In the genomic region with DNA sequence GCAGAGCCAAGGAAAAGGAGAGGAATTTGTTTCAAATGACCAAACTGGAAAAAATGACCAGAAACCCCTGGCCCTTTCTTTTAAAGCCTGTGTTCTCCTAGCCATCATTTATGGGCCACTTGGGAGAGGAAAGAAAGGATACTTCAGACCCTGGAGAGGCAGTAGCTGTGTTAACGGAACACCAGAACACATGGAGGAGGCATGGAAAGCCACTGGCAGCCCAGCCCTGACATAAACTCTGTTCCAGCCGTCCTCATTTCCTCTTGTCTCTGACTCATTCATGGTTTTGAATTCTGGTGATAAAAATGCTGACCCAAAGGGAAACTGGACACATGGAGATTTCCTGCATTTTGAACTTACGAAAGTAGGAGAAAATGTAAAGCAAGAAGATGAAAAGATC, we compare ENCODE assay signal across 17 mouse cellular contexts.
DNase-seq lines count a peak whose midpoint lies in the region; ATAC-seq and TF ChIP-seq lines count a peak whose summit lies in the region.
"Had no signal": no experiment of that assay in that cellular context is flagged by ENCODE, and none has a peak within 500 bp of the region (broad histone marks: within the 10 kb centered on the region; RNA-seq: fewer than 3 reads in every experiment).

No protein-coding gene starts in this region.

- no peak overlapping the region for H3K4me2 ChIP-seq in heart, embryonic 12.5 days
- H3K4me2 ChIP-seq in lung, postnatal 0 days (replicated peaks; ENCODE audit: low read depth, low read length): no peak overlapping the region
- H3K4me2 ChIP-seq: embryonic facial prominence, embryonic 12.5 days; limb, embryonic 13.5 days; lung, embryonic 15.5 days; neural tube, embryonic 12.5 days had no signal

- H3K4me1 ChIP-seq in heart, embryonic 12.5 days (replicated peaks): no peaks in the 10 kb centered on the region
- no peaks in the 10 kb centered on the region for H3K4me1 ChIP-seq in lung, postnatal 0 days (ENCODE audit: insufficient read depth, low read depth, low read length)
- H3K4me1 ChIP-seq: embryonic facial prominence, embryonic 12.5 days; limb, embryonic 13.5 days; lung, embryonic 15.5 days; neural tube, embryonic 12.5 days had no signal

- no peaks in the 10 kb centered on the region for H3K27me3 ChIP-seq in heart, embryonic 12.5 days (replicated peaks)
- no peaks in the 10 kb centered on the region for H3K27me3 ChIP-seq in lung, postnatal 0 days (replicated peaks; ENCODE audit: insufficient read depth, low read length)
- H3K27me3 ChIP-seq: CH12.LX; embryonic facial prominence, embryonic 12.5 days; limb, embryonic 13.5 days; lung, embryonic 15.5 days; neural tube, embryonic 12.5 days had no signal

- no peak for TF ChIP-seq EP300 in lung, postnatal 0 days (IDR thresholded peaks at IDR 0.05)

- no peak overlapping the region for H3K9ac ChIP-seq in heart, embryonic 12.5 days
- H3K9ac ChIP-seq in lung, postnatal 0 days (replicated peaks; ENCODE audit: low read depth): no peak overlapping the region
- H3K9ac ChIP-seq: embryonic facial prominence, embryonic 12.5 days; limb, embryonic 13.5 days; lung, embryonic 15.5 days; neural tube, embryonic 12.5 days had no signal

- peaks cover 5% of the 10 kb centered on the region; the same call in 1 of the 2 replicates for H3K36me3 ChIP-seq in heart, embryonic 12.5 days
- H3K36me3 ChIP-seq in lung, postnatal 0 days (ENCODE audit: insufficient read depth, low read length): no peaks in the 10 kb centered on the region
- H3K36me3 ChIP-seq: embryonic facial prominence, embryonic 12.5 days; limb, embryonic 13.5 days; lung, embryonic 15.5 days; neural tube, embryonic 12.5 days had no signal

- H3K9me3 ChIP-seq in heart, embryonic 12.5 days (replicated peaks): peaks cover 16% of the 10 kb centered on the region
- no peaks in the 10 kb centered on the region for H3K9me3 ChIP-seq in lung, postnatal 0 days (ENCODE audit: low read length)

- H3K4me3 ChIP-seq in heart, embryonic 12.5 days: no peak overlapping the region
- H3K4me3 ChIP-seq in lung, postnatal 0 days (ENCODE audit: low read depth, low read length): no peak overlapping the region
- H3K4me3 ChIP-seq in left cerebral cortex, adult 2 months: no peak overlapping the region
- H3K4me3 ChIP-seq: embryonic facial prominence, embryonic 12.5 days; limb, embryonic 13.5 days; lung, embryonic 15.5 days; neural tube, embryonic 12.5 days had no signal

- intact Hi-C loops in heart, postnatal 10 days (cut with DNase I): no loop called here
- intact Hi-C loops in left cerebral cortex, adult 2 months (cut with DNase I): no loop called here

- peak; percentile 17 to 25 for DNase-seq in heart, postnatal 10 days
- peak; percentile 4 for DNase-seq in lung, postnatal 10 days
- DNase-seq in lung, postnatal 0 days (ENCODE audit: low spot score): no peak
- peak; percentile 57 for DNase-seq in fibroblast of lung, adult 2 months (ENCODE audit: low read depth)
- DNase-seq in skeletal muscle tissue, adult 2 months (ENCODE audit: low read depth, low spot score): peak; percentile 53
- DNase-seq in left cerebral cortex, adult 2 months (ENCODE audit: extremely low spot score in 1 of 2, low spot score in 2 of 2): no peak
- DNase-seq: adrenal gland, postnatal 25 days; cerebellum, postnatal 25 days; kidney, adult 2 months; right cerebral cortex, postnatal 25 days had no signal

- no peak for ATAC-seq in heart, embryonic 12.5 days (ENCODE audit: insufficient number of reproducible peaks, low FRiP score)
- ATAC-seq in lung, postnatal 0 days: no peak
- ATAC-seq: hindbrain, embryonic 16.5 days had no signal

- H3K27ac ChIP-seq in heart, embryonic 12.5 days (ENCODE audit: poor library complexity, severe bottlenecking): no peak overlapping the region
- no peak overlapping the region for H3K27ac ChIP-seq in lung, postnatal 0 days (ENCODE audit: low read length)
- H3K27ac ChIP-seq in left cerebral cortex, adult 2 months: no peak overlapping the region
- H3K27ac ChIP-seq: embryonic facial prominence, embryonic 12.5 days; limb, embryonic 13.5 days; lung, embryonic 15.5 days; neural tube, embryonic 12.5 days had no signal

- WGBS in heart, embryonic 12.5 days: 49% methylated on average over 3 of the region's 3 CpGs
- 48% methylated on average over 3 of the region's 3 CpGs for WGBS in lung, postnatal 0 days

- no peak for TF ChIP-seq CTCF in lung, postnatal 0 days (IDR thresholded peaks at IDR 0.05)
- no peak for TF ChIP-seq CTCF in left cerebral cortex, adult 2 months (IDR thresholded peaks at IDR 0.05)

Comparison
In these comparisons a context has a peak if more than half of its experiments do, and no peak if none do; other contexts are left out.
1. DNase-seq: peak in heart, postnatal 10 days (2 of 2), lung, postnatal 10 days (single experiment), fibroblast of lung, adult 2 months (single experiment) and skeletal muscle tissue, adult 2 months (single experiment); none in lung, postnatal 0 days (single experiment) and left cerebral cortex, adult 2 months (0 of 2).